ENCODE assay signal across 14 mouse cellular contexts in genomic region chr15:11952159-11952558, GRCm38 (mm10).
"Had no signal": no experiment of that assay in that cellular context is flagged by ENCODE, and none has a peak within 500 bp of the region (broad histone marks: within the 10 kb centered on the region; RNA-seq: fewer than 3 reads in every experiment).

No protein-coding gene starts in this region.

- ATAC-seq: liver, postnatal 0 days; lung, postnatal 0 days; midbrain, embryonic 16.5 days had no signal

- DNase-seq: liver, postnatal 0 days; lung, adult 2 months; lung, postnatal 4 days; midbrain, embryonic 14.5 days; retina, postnatal 1 day; right cerebral cortex, adult 18-20 months; right cerebral cortex, postnatal 25 days; right cerebral cortex, postnatal 4 days; spleen, adult 18-20 months; thymus, adult 18-20 months; thymus, postnatal 14 days; thymus, postnatal 36 days had no signal
